ENCODE assay signal across 8 mouse cellular contexts in the genomic region with DNA sequence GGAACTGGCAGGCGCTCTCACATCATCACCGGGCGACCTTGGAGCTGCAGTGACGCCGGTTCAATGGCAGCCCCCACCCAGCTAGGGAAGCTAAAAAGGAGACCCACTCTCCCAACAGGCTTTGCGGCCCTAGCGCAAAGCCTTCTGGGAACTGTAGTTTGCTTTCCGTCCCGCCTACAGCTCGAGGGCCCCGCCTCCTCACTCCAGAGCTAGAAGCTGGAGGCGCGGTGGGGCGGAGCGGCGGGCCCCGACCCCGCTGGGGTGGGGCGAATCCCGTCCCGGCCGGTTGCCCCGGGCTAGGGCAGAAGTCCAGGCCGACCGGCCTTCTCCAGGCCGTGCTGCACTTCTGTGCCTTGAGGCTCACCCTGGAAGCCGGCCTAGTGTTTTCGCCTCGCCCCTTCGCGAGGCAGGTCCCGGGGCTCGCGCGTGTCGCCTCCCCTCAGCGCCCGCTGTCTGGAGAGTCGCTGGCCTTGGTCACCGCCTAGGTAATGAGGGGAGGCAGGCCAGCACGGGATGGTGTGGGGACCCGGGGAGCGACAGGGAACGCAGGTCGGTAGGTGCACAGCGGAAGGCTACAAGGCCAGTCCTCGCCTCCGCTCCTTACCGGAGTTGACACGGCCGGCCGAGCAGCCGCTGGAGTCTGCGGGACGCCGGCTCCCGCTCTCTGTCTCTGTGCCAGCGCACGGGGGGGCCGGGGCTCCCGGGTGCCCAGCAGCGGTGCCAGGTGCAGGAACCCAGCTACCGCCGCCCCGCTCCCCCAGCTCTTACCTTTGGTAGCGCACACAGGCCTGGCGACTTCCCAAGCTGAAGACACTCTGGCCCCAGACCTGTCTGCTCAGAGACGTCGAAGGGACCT. TPM values are rescaled to one million over a fixed set of nuclear protein-coding genes. Genes with fewer than 3 reads are reported as not detected.
DNase-seq lines count a peak whose midpoint lies in the region; ATAC-seq and TF ChIP-seq lines count a peak whose summit lies in the region.

A gene (minus strand): TSS at position 65 of the 856 bp plus-strand sequence.
A gene (plus strand): TSS at position 157 of the 856 bp plus-strand sequence.

- no peak for TF ChIP-seq CTCF in cortical plate, adult 2 months (IDR thresholded peaks at IDR 0.05; ENCODE audit: extremely low read depth, insufficient read depth, low read length)

- peak; percentile 91 for DNase-seq in gastrocnemius, postnatal 10 days
- peak; percentile 97 for DNase-seq in induced T-regulatory cell, adult 2 months (ENCODE audit: low read depth)
- peak; percentile 91 to 96 for DNase-seq in left cerebral cortex, adult 9 months (ENCODE audit: low spot score in 2 of 2)
- DNase-seq in right cerebral cortex, postnatal 14 days, result peak; percentile 91
- peak; percentile 93 to 94 for DNase-seq in urinary bladder, postnatal 36 days (ENCODE audit: low spot score in 2 of 2)

- peak within 1 kb of the TSS; percentile 85 for H3K27ac ChIP-seq in cortical plate, adult 2 months (ENCODE audit: insufficient read depth, low read length)

- peaks cover 7% of the 10 kb centered on the region for H3K4me1 ChIP-seq in cortical plate, adult 2 months (ENCODE audit: control insufficient read depth, insufficient read depth, low read length)

- TF ChIP-seq POLR2A in cortical plate, adult 2 months (IDR thresholded peaks at IDR 0.05; ENCODE audit: extremely low read depth, insufficient read depth, low read length), result peak; percentile 85

- peak within 1 kb of the TSS; percentile 99 for H3K4me3 ChIP-seq in cortical plate, adult 2 months (ENCODE audit: insufficient read depth, low read length)

- peak; percentile 93 for ATAC-seq in activated CD4-positive, CD25-positive, alpha-beta regulatory T cell, adult 4 months
- ATAC-seq in megakaryocyte progenitor cell, adult 5-6 weeks (replicated peaks; ENCODE audit: poor library complexity), result peak; percentile 93

RNA-seq across cellular contexts. Expression of the first gene that starts in this region (rescaled TPM):
- 10 to 100 TPM; 18.4 to 21.0 TPM for polyA plus RNA-seq in activated CD4-positive, CD25-positive, alpha-beta regulatory T cell, adult 4 months (2017; shearing (Covaris generic))
- polyA plus RNA-seq in cortical plate, adult 2 months (2012; rRNA removed), result 73.1 and 81.2 TPM in 2 replicates
- total RNA-seq in gastrocnemius, postnatal 10 days (2021), result 10 to 100 TPM; 55.0 to 57.7 TPM
- 27.4 and 32.9 TPM in 2 replicates for total RNA-seq in megakaryocyte progenitor cell, adult 5-6 weeks (2015)
- total RNA-seq in megakaryocyte progenitor cell, adult 5-6 weeks (2017), result 21.4 and 23.4 TPM in 2 replicates

RNA-seq across cellular contexts. Expression of the second gene that starts in this region (rescaled TPM):
- polyA plus RNA-seq in activated CD4-positive, CD25-positive, alpha-beta regulatory T cell, adult 4 months (2017; shearing (Covaris generic)), result 10 to 100 TPM in 1 of 2 experiments, 1 to 10 TPM in 1; 8.3 to 11.7 TPM
- 40.2 and 40.5 TPM in 2 replicates for polyA plus RNA-seq in cortical plate, adult 2 months (2012; rRNA removed)
- 10 to 100 TPM; 78.8 to 86.3 TPM for total RNA-seq in gastrocnemius, postnatal 10 days (2021)
- 21.9 and 24.9 TPM in 2 replicates for total RNA-seq in megakaryocyte progenitor cell, adult 5-6 weeks (2015)
- total RNA-seq in megakaryocyte progenitor cell, adult 5-6 weeks (2017), result 9.5 and 9.9 TPM in 2 replicates

Comparison
In these comparisons a context has a peak if more than half of its experiments do, and no peak if none do; other contexts are left out.
1. Peak in every context shown above with its lines: DNase-seq, ATAC-seq, H3K4me3 ChIP-seq and H3K27ac ChIP-seq.